Mouse (Mus musculus) midbrain, embryonic 14.5 days (tissue): ENCODE data around the gene Tbx5. TPM values are rescaled to one million over a fixed set of nuclear protein-coding genes. Genes with fewer than 3 reads are reported as not detected.

Source experiments
- ATAC-seq: fragments of 200-750 bp; cut with Nextera tagmentation; 2 replicates; pipeline ENCODE4 v1.8.0; 2017; ENCODE audit warnings: moderate number of reproducible peaks, moderate library complexity; ENCODE audit not compliant: low FRiP score, low TSS enrichment
- DNase-seq: peaks from one replicate; pipeline ENCODE4 v3.0.0-alpha.2; 2015
- H3K27ac ChIP-seq: fragments of 300-500 bp; sonication (generic); replicated peaks from 2 replicates; pipeline ENCODE4 v1.5.1; 2014; ENCODE audit warnings: mild to moderate bottlenecking, low read depth, low read length, moderate library complexity
- H3K27me3 ChIP-seq: fragments of 300-500 bp; sonication (generic); 2 replicates; pipeline ENCODE4 v1.6.1; 2014; ENCODE audit warnings: low read length, control low read depth, mixed read lengths; ENCODE audit not compliant: control insufficient read depth, insufficient read depth
- H3K36me3 ChIP-seq: fragments of 300-500 bp; sonication (generic); 2 replicates; pipeline ENCODE4 v1.6.1; 2014; ENCODE audit warnings: low read length, control low read depth; ENCODE audit not compliant: control insufficient read depth, insufficient read depth
- H3K4me1 ChIP-seq: fragments of 300-500 bp; sonication (generic); 2 replicates; pipeline ENCODE4 v1.6.1; 2014; ENCODE audit warnings: mild to moderate bottlenecking, antibody characterized with exemption, low read length, control low read depth; ENCODE audit not compliant: control insufficient read depth, insufficient read depth
- H3K4me2 ChIP-seq: fragments of 300-500 bp; sonication (generic); 2 replicates; pipeline ENCODE4 v1.6.1; 2014; ENCODE audit warnings: mild to moderate bottlenecking, low read length, moderate library complexity
- H3K4me3 ChIP-seq: fragments of 300-500 bp; sonication (generic); replicated peaks from 2 replicates; pipeline ENCODE4 v1.5.1; 2014; ENCODE audit warnings: low read depth, low read length
- H3K9ac ChIP-seq: fragments of 300-500 bp; sonication (generic); replicated peaks from 2 replicates; pipeline ENCODE4 v1.6.1; 2014; ENCODE audit warnings: mild to moderate bottlenecking, low read length, moderate library complexity
- H3K9me3 ChIP-seq: fragments of 300-500 bp; sonication (generic); 2 replicates; pipeline ENCODE4 v1.6.1; 2016; ENCODE audit warnings: low read length, control low read depth, mixed read lengths; ENCODE audit not compliant: control insufficient read depth
- WGBS: fragments of 180-500 bp; shearing (Covaris S2); extraction: QIAGEN DNeasy Blood & Tissue Kit; methylation state at CpG from one replicate; pipeline ENCODE4 v1.1.7; 2014; 5-methylcytosine and 5-hydroxymethylcytosine counted together
- polyA plus RNA-seq: library from polyadenylated mRNA; unstranded; fragments of >200 nt; fragmentation: Nextera tagmentation; extraction: Ambion mirVana; gene quantifications from 2 replicates; pipeline ENCODE4 v1.2.1, GENCODE M21; 2014

The Tbx5 gene
- polyA plus RNA-seq, 1 experiment from 2014 or later: 0.11 TPM

GRCm38 (mm10) chr5:119844994-119845393 is 12.5 kb downstream of the Tbx5 start:
- Histone ChIP-seq H3K4me3 (peak overlapping the region; percentile 2; the same call in 1 of the 2 replicates), H3K9me3 (no peaks in the 10 kb centered on the region), H3K27ac (no peak overlapping the region), H3K9ac (no peak overlapping the region), H3K36me3 (no peaks in the 10 kb centered on the region), H3K27me3 (peaks cover 64% of the 10 kb centered on the region), H3K4me1 (no peaks in the 10 kb centered on the region), H3K4me2 (peak overlapping the region; percentile 38)
- WGBS: under 1% methylated on average over 21 of the region's 21 CpGs
- DNase-seq (peak; percentile 86), ATAC-seq (no peak; the same call in 1 of the 2 replicates)

GRCm38 (mm10) chr5:119857052-119857451 is 24.6 kb downstream of the Tbx5 start:
- Histone ChIP-seq H3K4me2 (no peak overlapping the region), H3K4me3 (no peak overlapping the region), H3K27ac (no peak overlapping the region), H3K4me1 (no peaks in the 10 kb centered on the region), H3K9ac (no peak overlapping the region), H3K9me3 (no peaks in the 10 kb centered on the region), H3K36me3 (no peaks in the 10 kb centered on the region), H3K27me3 (no peaks in the 10 kb centered on the region)
- no peak for DNase-seq
- 66% methylated on average over 4 of the region's 4 CpGs for WGBS
- ATAC-seq: no peak

GRCm38 (mm10) chr5:119861301-119861700 is 28.8 kb downstream of the Tbx5 start:
- DNase-seq (no peak), ATAC-seq (no peak)
- H3K4me3 ChIP-seq: no peak overlapping the region
- no peaks in the 10 kb centered on the region for H3K9me3 ChIP-seq
- H3K27ac ChIP-seq: no peak overlapping the region
- no peaks in the 10 kb centered on the region for H3K4me1 ChIP-seq
- no peaks in the 10 kb centered on the region for H3K27me3 ChIP-seq
- H3K9ac ChIP-seq: no peak overlapping the region
- 69% methylated on average over 5 of the region's 5 CpGs for WGBS
- H3K4me2 ChIP-seq: no peak overlapping the region
- H3K36me3 ChIP-seq: no peaks in the 10 kb centered on the region

- no peak for ATAC-seq
- 87% methylated on average over 5 of the region's 5 CpGs for WGBS
These were observed 30.0 kb downstream of the Tbx5 start for GRCm38 (mm10) chr5:119862431-119862830.

GRCm38 (mm10) chr5:119866277-119867235 is 34.1 kb downstream of the Tbx5 start:
- Histone ChIP-seq H3K4me3 (peak overlapping the region; percentile 24), H3K9ac (peak overlapping the region; percentile 46), H3K4me2 (peak overlapping the region; percentile 55), H3K27ac (peak overlapping the region; percentile 32; the same call in 1 of the 2 replicates), H3K27me3 (no peaks in the 10 kb centered on the region), H3K4me1 (no peaks in the 10 kb centered on the region), H3K9me3 (no peaks in the 10 kb centered on the region), H3K36me3 (no peaks in the 10 kb centered on the region)
- WGBS: 13% methylated on average over 31 of the region's 31 CpGs
- ATAC-seq (no peak), DNase-seq (peak; percentile 76)

More at GRCm38 (mm10) chr5:119862431-119862830, 30.0 kb downstream of the Tbx5 start:
- Histone ChIP-seq H3K4me3 (no peak overlapping the region), H3K27ac (no peak overlapping the region), H3K9ac (no peak overlapping the region), H3K36me3 (no peaks in the 10 kb centered on the region), H3K9me3 (no peaks in the 10 kb centered on the region), H3K4me1 (no peaks in the 10 kb centered on the region), H3K4me2 (no peak overlapping the region), H3K27me3 (no peaks in the 10 kb centered on the region)
- no peak for DNase-seq

- H3K27me3 ChIP-seq: no peaks in the 10 kb centered on the region
- no peak overlapping the region for H3K27ac ChIP-seq
- DNase-seq (no peak), ATAC-seq (no peak)
- no peaks in the 10 kb centered on the region for H3K9me3 ChIP-seq
- no peak overlapping the region for H3K4me2 ChIP-seq
- no peaks in the 10 kb centered on the region for H3K36me3 ChIP-seq
- no peak overlapping the region for H3K4me3 ChIP-seq
- 85% methylated on average over 6 of the region's 6 CpGs for WGBS
- H3K4me1 ChIP-seq: no peaks in the 10 kb centered on the region
- no peak overlapping the region for H3K9ac ChIP-seq
These were observed 35.5 kb downstream of the Tbx5 start for GRCm38 (mm10) chr5:119867986-119868385.

- Histone ChIP-seq H3K9ac (no peak overlapping the region), H3K36me3 (no peaks in the 10 kb centered on the region), H3K4me3 (no peak overlapping the region), H3K4me2 (no peak overlapping the region), H3K9me3 (no peaks in the 10 kb centered on the region), H3K4me1 (no peaks in the 10 kb centered on the region), H3K27ac (no peak overlapping the region), H3K27me3 (no peaks in the 10 kb centered on the region)
- ATAC-seq (no peak), DNase-seq (no peak)
- 59% methylated on average over 2 of the region's 2 CpGs for WGBS
These were observed 43.0 kb downstream of the Tbx5 start for GRCm38 (mm10) chr5:119875421-119875820.

GRCm38 (mm10) chr5:119877185-119877584 is 44.7 kb downstream of the Tbx5 start:
- H3K9me3 ChIP-seq: no peaks in the 10 kb centered on the region
- H3K36me3 ChIP-seq: no peaks in the 10 kb centered on the region
- H3K9ac ChIP-seq: no peak overlapping the region
- 77% methylated on average over 6 of the region's 6 CpGs for WGBS
- ATAC-seq (no peak), DNase-seq (no peak)
- H3K4me2 ChIP-seq: no peak overlapping the region
- no peak overlapping the region for H3K27ac ChIP-seq
- no peaks in the 10 kb centered on the region for H3K27me3 ChIP-seq
- no peak overlapping the region for H3K4me3 ChIP-seq
- H3K4me1 ChIP-seq: no peaks in the 10 kb centered on the region

GRCm38 (mm10) chr5:119885595-119885994 is 53.1 kb downstream of the Tbx5 start:
- Histone ChIP-seq H3K4me2 (no peak overlapping the region), H3K4me1 (no peaks in the 10 kb centered on the region), H3K27ac (no peak overlapping the region), H3K9ac (no peak overlapping the region), H3K4me3 (no peak overlapping the region), H3K9me3 (no peaks in the 10 kb centered on the region), H3K36me3 (no peaks in the 10 kb centered on the region), H3K27me3 (no peaks in the 10 kb centered on the region)
- ATAC-seq (no peak), DNase-seq (no peak)
- WGBS: 95% methylated on average over 6 of the region's 8 CpGs
